ENCODE assay signal across 21 mouse cellular contexts in the genomic region with DNA sequence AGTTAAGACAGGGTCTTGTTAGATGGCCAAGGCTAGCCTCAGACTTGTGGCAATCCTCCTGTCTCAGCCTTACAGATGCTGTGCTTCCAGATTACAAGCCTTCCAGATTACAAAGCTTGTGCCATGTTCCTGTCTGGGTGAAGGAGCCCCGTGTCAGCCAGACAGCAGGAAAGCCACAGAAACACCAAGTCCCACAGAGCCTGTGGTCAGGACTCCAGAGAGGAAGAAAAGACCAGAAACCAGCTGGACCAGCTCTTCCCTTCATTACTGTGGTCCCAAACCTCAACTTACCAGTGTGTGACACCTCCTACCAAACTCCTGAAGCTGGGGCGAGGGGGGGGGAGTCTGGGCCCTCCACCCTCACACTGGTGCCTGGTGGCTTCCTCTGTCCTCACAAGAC. TPM values are rescaled to one million over a fixed set of nuclear protein-coding genes. Genes with fewer than 3 reads are reported as not detected.
DNase-seq lines count a peak whose midpoint lies in the region; ATAC-seq and TF ChIP-seq lines count a peak whose summit lies in the region.
"Had no signal": no experiment of that assay in that cellular context is flagged by ENCODE, and none has a peak within 500 bp of the region (broad histone marks: within the 10 kb centered on the region; RNA-seq: fewer than 3 reads in every experiment).

No protein-coding gene starts in this region.

- 0 out of 2 replicates have a peak, but pooled peaks cover 3% of the 10 kb centered on the region for H3K27me3 ChIP-seq in hindbrain, embryonic 10.5 days (ENCODE audit: insufficient read depth, poor library complexity, severe bottlenecking)
- no peaks in the 10 kb centered on the region for H3K27me3 ChIP-seq in hindbrain, embryonic 11.5 days (ENCODE audit: control insufficient read depth, insufficient read depth, low read length)
- H3K27me3 ChIP-seq in spleen, adult 2 months (ENCODE audit: control insufficient read depth, insufficient read depth, low read length) = no peaks in the 10 kb centered on the region
- H3K27me3 ChIP-seq in liver, embryonic 12.5 days (replicated peaks) = no peaks in the 10 kb centered on the region; the same call in 1 of the 2 replicates
- H3K27me3 ChIP-seq in stomach, postnatal 0 days (ENCODE audit: control insufficient read depth, insufficient read depth, low read length) = no peaks in the 10 kb centered on the region
- H3K27me3 ChIP-seq: intestine, embryonic 15.5 days had no signal

- peaks cover 60% of the 10 kb centered on the region for H3K4me1 ChIP-seq in hindbrain, embryonic 10.5 days (replicated peaks)
- H3K4me1 ChIP-seq in hindbrain, embryonic 11.5 days (replicated peaks; ENCODE audit: control insufficient read depth, insufficient read depth, low read length) = peaks cover 3% of the 10 kb centered on the region; the same call in 1 of the 2 replicates
- peaks cover 57% of the 10 kb centered on the region; the same call in 1 of the 2 replicates for H3K4me1 ChIP-seq in spleen, adult 2 months (ENCODE audit: control insufficient read depth, insufficient read depth, insufficient read length)
- H3K4me1 ChIP-seq in liver, embryonic 12.5 days = peaks cover 99% of the 10 kb centered on the region
- peaks cover 5% of the 10 kb centered on the region; the same call in 1 of the 2 replicates for H3K4me1 ChIP-seq in stomach, postnatal 0 days (replicated peaks; ENCODE audit: control insufficient read depth, insufficient read depth)

- no peak for TF ChIP-seq CTCF in spleen, adult 2 months (IDR thresholded peaks at IDR 0.05; ENCODE audit: extremely low read depth, insufficient read depth, insufficient read length, insufficient replicate concordance)
- TF ChIP-seq CTCF in stomach, postnatal 0 days (IDR thresholded peaks at IDR 0.05; ENCODE audit: low read depth) = no peak

- no peaks in the 10 kb centered on the region for H3K36me3 ChIP-seq in hindbrain, embryonic 10.5 days
- H3K36me3 ChIP-seq in hindbrain, embryonic 11.5 days (ENCODE audit: control insufficient read depth, insufficient read depth, low read length) = no peaks in the 10 kb centered on the region
- peaks cover 3% of the 10 kb centered on the region; the same call in 1 of the 2 replicates for H3K36me3 ChIP-seq in spleen, adult 2 months (ENCODE audit: control insufficient read depth, insufficient read depth, low read length)
- peaks cover 7% of the 10 kb centered on the region; the same call in 1 of the 2 replicates for H3K36me3 ChIP-seq in liver, embryonic 12.5 days
- H3K36me3 ChIP-seq in stomach, postnatal 0 days (ENCODE audit: control insufficient read depth, insufficient read depth, low read length) = no peaks in the 10 kb centered on the region
- H3K36me3 ChIP-seq: intestine, embryonic 15.5 days had no signal

- ATAC-seq in hindbrain, embryonic 11.5 days (ENCODE audit: low FRiP score) = no peak
- ATAC-seq in liver, embryonic 12.5 days = no peak
- ATAC-seq in stomach, postnatal 0 days (ENCODE audit: low FRiP score, low TSS enrichment) = no peak
- ATAC-seq: forebrain, embryonic 14.5 days; intestine, embryonic 15.5 days had no signal

- H3K9me3 ChIP-seq in hindbrain, embryonic 10.5 days = no peaks in the 10 kb centered on the region
- H3K9me3 ChIP-seq in hindbrain, embryonic 11.5 days (ENCODE audit: control insufficient read depth, low read length) = no peaks in the 10 kb centered on the region
- no peaks in the 10 kb centered on the region for H3K9me3 ChIP-seq in liver, embryonic 12.5 days (replicated peaks)
- H3K9me3 ChIP-seq in stomach, postnatal 0 days (ENCODE audit: control insufficient read depth, low read length) = no peaks in the 10 kb centered on the region
- H3K9me3 ChIP-seq: intestine, embryonic 15.5 days had no signal

- no peak for TF ChIP-seq EP300 in stomach, postnatal 0 days (optimal IDR thresholded peaks at IDR 0.05)

- no peak for DNase-seq in hindbrain, embryonic 10.5 days (ENCODE audit: low spot score)
- DNase-seq in hindbrain, embryonic 11.5 days (ENCODE audit: low spot score) = no peak
- no peak for DNase-seq in spleen, adult 2 months (ENCODE audit: low read depth in 1 of 2, low spot score in 2 of 2)
- DNase-seq in spleen, postnatal 4 days (ENCODE audit: low spot score in 2 of 2) = no peak
- no peak for DNase-seq in stomach, postnatal 0 days (ENCODE audit: low spot score)
- no peak for DNase-seq in cerebellum, postnatal 36 days
- no peak for DNase-seq in thymus, adult 18-20 months
- DNase-seq: adrenal gland, adult 8-10 months; B cell, adult 2 months; cerebellum, adult 9-11 months; gastrocnemius, postnatal 36 days; heart, postnatal 10 days; kidney, postnatal 10 days; lung, adult 2 months; right cerebral cortex, postnatal 25 days; thymus, postnatal 14 days had no signal

- no peak overlapping the region for H3K4me3 ChIP-seq in hindbrain, embryonic 10.5 days
- H3K4me3 ChIP-seq in hindbrain, embryonic 11.5 days (ENCODE audit: low read depth, low read length) = no peak overlapping the region
- H3K4me3 ChIP-seq in spleen, adult 2 months (ENCODE audit: extremely low read depth, insufficient read depth, insufficient read length) = no peak overlapping the region
- no peak overlapping the region for H3K4me3 ChIP-seq in liver, embryonic 12.5 days
- no peak overlapping the region for H3K4me3 ChIP-seq in stomach, postnatal 0 days (ENCODE audit: low read depth, low read length)
- H3K4me3 ChIP-seq: intestine, embryonic 15.5 days; left cerebral cortex, adult 2 months had no signal

- H3K9ac ChIP-seq in hindbrain, embryonic 11.5 days (ENCODE audit: low read depth, low read length) = no peak overlapping the region
- peak overlapping the region; percentile 64; the same call in 1 of the 2 replicates for H3K9ac ChIP-seq in liver, embryonic 12.5 days
- H3K9ac ChIP-seq in stomach, postnatal 0 days (ENCODE audit: low read length) = no peak overlapping the region; the same call in 1 of the 2 replicates
- H3K9ac ChIP-seq: hindbrain, embryonic 14.5 days; intestine, embryonic 15.5 days had no signal

- no peak overlapping the region for H3K4me2 ChIP-seq in hindbrain, embryonic 11.5 days (replicated peaks; ENCODE audit: low read depth, low read length)
- H3K4me2 ChIP-seq in liver, embryonic 12.5 days = no peak overlapping the region
- no peak overlapping the region for H3K4me2 ChIP-seq in stomach, postnatal 0 days (replicated peaks; ENCODE audit: low read depth)
- H3K4me2 ChIP-seq: hindbrain, embryonic 14.5 days had no signal

- TF ChIP-seq POLR2A in spleen, adult 2 months (IDR thresholded peaks at IDR 0.05; ENCODE audit: low read depth, low read length) = no peak

- peak overlapping the region; percentile 53 for H3K27ac ChIP-seq in hindbrain, embryonic 10.5 days
- no peak overlapping the region for H3K27ac ChIP-seq in hindbrain, embryonic 11.5 days (ENCODE audit: low read depth, low read length)
- peak overlapping the region; percentile 6; the same call in 1 of the 2 replicates for H3K27ac ChIP-seq in spleen, adult 2 months (ENCODE audit: insufficient read depth, low read length)
- peak overlapping the region; percentile 92 for H3K27ac ChIP-seq in liver, embryonic 12.5 days
- peak overlapping the region; percentile 86; the same call in 1 of the 2 replicates for H3K27ac ChIP-seq in stomach, postnatal 0 days (replicated peaks)
- H3K27ac ChIP-seq: hindbrain, embryonic 14.5 days; left cerebral cortex, adult 2 months had no signal

- WGBS in hindbrain, embryonic 10.5 days = 78% methylated on average over 2 of the region's 2 CpGs
- WGBS in hindbrain, embryonic 11.5 days = 73% methylated on average over 2 of the region's 2 CpGs
- 23% methylated on average over 2 of the region's 2 CpGs for WGBS in spleen, adult 2 months
- 41% methylated on average over 2 of the region's 2 CpGs for WGBS in liver, embryonic 12.5 days (ENCODE audit: insufficient replicate concordance)
- 72% methylated on average over 2 of the region's 2 CpGs for WGBS in stomach, postnatal 0 days

RNA-seq across cellular contexts. Expression of a gene that starts 13.3 kb away (rescaled TPM):
- 6.2 and 10.3 TPM in 2 replicates for polyA plus RNA-seq in hindbrain, embryonic 10.5 days (2016; fragmentation: Nextera tagmentation; extraction: Ambion mirVana)
- 6.2 and 6.3 TPM in 2 replicates for polyA plus RNA-seq in hindbrain, embryonic 11.5 days (2014; fragmentation: Nextera tagmentation; extraction: Ambion mirVana)
- polyA plus RNA-seq in spleen, adult 2 months (2012; rRNA removed) = 205 and 209 TPM in 2 replicates
- polyA plus RNA-seq in liver, embryonic 12.5 days (2016; fragmentation: Nextera tagmentation; extraction: Ambion mirVana) = 46.2 and 49.4 TPM in 2 replicates
- polyA plus RNA-seq in stomach, postnatal 0 days (2015; fragmentation: Nextera tagmentation; extraction: Ambion mirVana) = 93.5 and 105 TPM in 2 replicates
